Mouse (Mus musculus) lung, postnatal 10 days (tissue): ENCODE data around the gene Ucp1.
A peak's percentile ranks its signal among the peaks of the same experiment; 100 is the strongest.

Source experiments
- DNase-seq: peaks from one replicate; pipeline ENCODE4 v3.0.0; 2021

Gene Ucp1

DNA sequence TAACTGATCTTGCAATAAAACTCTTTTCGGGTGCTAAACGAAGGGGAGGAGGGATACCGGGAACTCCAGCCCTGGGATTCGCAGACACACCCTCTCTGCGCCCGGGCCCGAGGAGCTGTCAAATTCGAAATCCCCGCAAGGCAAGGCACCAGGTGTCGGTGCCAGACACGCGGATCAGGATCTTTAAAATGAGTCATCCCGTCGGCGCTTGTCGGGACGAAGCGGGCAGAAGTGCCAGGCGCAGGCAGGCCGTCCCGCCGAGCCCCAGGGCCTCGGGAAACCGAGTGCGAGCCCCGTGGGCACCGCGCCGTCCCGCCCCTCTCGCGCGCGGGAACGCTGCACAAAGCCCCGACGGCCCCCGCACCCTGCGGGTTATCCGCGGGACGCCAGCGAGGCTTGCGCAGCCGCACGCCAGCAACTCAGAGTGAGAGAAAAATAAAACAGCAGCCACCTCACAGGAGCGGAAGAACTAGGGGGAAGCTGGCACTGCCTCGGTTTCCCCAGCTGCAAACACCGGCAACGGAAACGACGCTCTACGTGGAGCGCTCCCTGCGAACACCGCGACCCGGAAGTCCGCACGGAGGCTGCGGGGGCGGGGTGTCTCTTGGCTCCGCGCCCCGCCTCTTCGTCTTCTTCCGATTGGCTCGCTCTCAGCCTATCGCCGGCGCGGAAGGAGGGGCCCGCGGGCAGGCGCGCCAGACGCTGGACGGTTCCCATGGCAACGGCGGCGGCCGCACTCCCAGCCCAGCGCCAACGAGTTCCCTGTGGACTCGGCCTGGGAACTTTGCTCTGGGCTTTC, 41.9 kb downstream of the Ucp1 start, which contains the start of gene Elmod2:
Elmod2 (minus strand) TSS at position 588 of the 799 bp plus-strand sequence.
- DNase-seq, result peak; percentile 97

GRCm38 (mm10) chr8:83332864-83333263, 42.7 kb downstream of the Ucp1 start:
- no peak for DNase-seq

GRCm38 (mm10) chr8:83342076-83342475, 51.9 kb downstream of the Ucp1 start:
- DNase-seq, result no peak

GRCm38 (mm10) chr8:83342693-83343092, 52.5 kb downstream of the Ucp1 start:
- DNase-seq, result peak; percentile 18
